Mouse (Mus musculus) erythroid progenitor cell, adult 5-6 weeks (primary cell): ENCODE results near the gene Sec14l1. TPM values are rescaled to one million over a fixed set of nuclear protein-coding genes. Genes with fewer than 3 reads are reported as not detected.

Experiments
- ATAC-seq: replicated peaks from 2 replicates; pipeline ENCODE4 v1.8.0; 2016; ENCODE audit warnings: moderate number of reproducible peaks, mild to moderate bottlenecking, moderate TSS enrichment, inconsistent platforms; ENCODE audit not compliant: poor library complexity, low FRiP score, severe bottlenecking
- total RNA-seq, 2 experiments: library from RNA; stranded (forward) in 1 of 2; stranded (reverse) in 1 of 2; fragments of 150-400 nt in 1 of 2; fragments of 186-747, 209-891 nt in 1 of 2; gene quantifications; 2 replicates each; pipeline versions ENCODE4 v1.2.3 to v1.2.4; 2015 to 2017; ENCODE audit warnings: low replicate concordance in 2 of 2

Sec14l1 gene
- total RNA-seq, 2 experiments from 2014 or later: 32.3 to 41.3 TPM

- ATAC-seq: no peak
Observed at GRCm38 (mm10) chr11:117105850-117106249, 9.1 kb upstream of the Sec14l1 start.

GRCm38 (mm10) chr11:117106633-117107334 lies 8.2 kb upstream of the Sec14l1 start:
- no peak for ATAC-seq

- no peak for ATAC-seq
Observed at GRCm38 (mm10) chr11:117107837-117108236, 7.1 kb upstream of the Sec14l1 start.

GRCm38 (mm10) chr11:117108595-117108994 lies 6.4 kb upstream of the Sec14l1 start:
- ATAC-seq: no peak

- ATAC-seq: no peak
Observed at GRCm38 (mm10) chr11:117109179-117109954, 5.6 kb upstream of the Sec14l1 start.

GRCm38 (mm10) chr11:117111967-117112648 lies 2.9 kb upstream of the Sec14l1 start:
- no peak for ATAC-seq

GRCm38 (mm10) chr11:117112649-117113051 lies 2.3 kb upstream of the Sec14l1 start:
- ATAC-seq: no peak

- no peak for ATAC-seq
Observed at GRCm38 (mm10) chr11:117113377-117113776, 1.6 kb upstream of the Sec14l1 start.

GRCm38 (mm10) chr11:117114231-117114591 lies 757 bp upstream of the Sec14l1 start:
- ATAC-seq: no peak

- 0 out of 2 replicates have a peak, but pooled peaks have one; percentile 4 for ATAC-seq
Observed at GRCm38 (mm10) chr11:117115346-117116219, 615 bp downstream of the Sec14l1 start.

- no peak for ATAC-seq
Observed at GRCm38 (mm10) chr11:117116350-117117303, 1.7 kb downstream of the Sec14l1 start.

- ATAC-seq: no peak
Observed at GRCm38 (mm10) chr11:117117321-117117720, 2.4 kb downstream of the Sec14l1 start.

- ATAC-seq: no peak
Observed at GRCm38 (mm10) chr11:117117791-117118190, 2.8 kb downstream of the Sec14l1 start.

GRCm38 (mm10) chr11:117118248-117118647 lies 3.3 kb downstream of the Sec14l1 start:
- no peak for ATAC-seq

GRCm38 (mm10) chr11:117118721-117119321 lies 3.9 kb downstream of the Sec14l1 start:
- no peak for ATAC-seq

- ATAC-seq: no peak
Observed at GRCm38 (mm10) chr11:117119723-117120122, 4.8 kb downstream of the Sec14l1 start.

- ATAC-seq: no peak
Observed at GRCm38 (mm10) chr11:117120285-117121163, 5.6 kb downstream of the Sec14l1 start.
